Mouse (Mus musculus): ENCODE results near the gene Pfkfb4.

Gene Pfkfb4

GRCm38 (mm10) chr9:108991428-108992084 is at the start of gene Pfkfb4:
Gene Pfkfb4, plus strand, starts transcription at chr9:108991778.
- peak; percentile 96 for DNase-seq (ENCODE audit: extremely low read depth, insufficient read length, low spot score)

DNA sequence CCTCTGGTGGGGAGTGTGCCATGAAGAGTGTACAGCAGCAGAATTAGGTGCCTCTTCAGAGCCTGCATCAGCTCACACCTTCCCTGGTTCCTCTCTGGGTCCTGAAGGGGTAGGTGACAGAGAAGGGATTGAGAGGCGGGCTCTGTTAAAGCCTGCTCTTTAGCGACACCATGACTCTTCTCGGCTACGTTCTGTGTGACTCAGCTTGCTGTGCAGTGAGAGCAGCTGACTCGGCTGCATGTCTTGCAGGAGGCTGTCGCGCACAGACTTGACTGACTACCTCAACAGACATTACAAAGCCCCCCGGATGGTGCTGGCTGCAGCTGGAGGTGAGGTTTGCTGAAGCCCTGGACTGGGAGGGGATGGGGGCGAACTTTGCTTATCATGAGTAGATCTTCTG is 46.5 kb upstream of the Pfkfb4 start:
- DNase-seq (ENCODE audit: extremely low read depth, insufficient read length, low spot score) = no peak

DNA sequence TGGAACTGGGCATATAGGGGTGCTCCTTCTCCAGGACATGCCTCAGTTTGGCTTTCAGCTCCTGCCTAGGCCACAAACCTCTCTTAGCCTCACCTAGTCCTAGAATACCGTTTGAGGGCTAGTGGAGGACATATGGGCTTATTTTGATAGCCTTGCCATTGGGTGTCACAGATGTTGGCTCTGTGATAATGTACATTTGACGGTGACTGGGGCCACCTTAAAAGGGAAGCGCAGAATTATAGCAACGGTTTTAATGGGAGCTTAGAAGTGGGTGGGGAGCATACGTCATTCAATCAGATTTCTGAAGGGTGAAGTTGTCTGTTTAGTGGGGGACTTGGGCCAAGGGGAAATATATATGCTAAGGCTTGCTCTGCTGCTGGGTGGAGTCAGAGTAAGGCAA is 46.0 kb upstream of the Pfkfb4 start:
- DNase-seq (ENCODE audit: extremely low read depth, insufficient read length, low spot score) = no peak

- no peak for DNase-seq (ENCODE audit: extremely low read depth, insufficient read length, low spot score)
Measured at GRCm38 (mm10) chr9:108949231-108949966, 42.2 kb upstream of the Pfkfb4 start.

DNA sequence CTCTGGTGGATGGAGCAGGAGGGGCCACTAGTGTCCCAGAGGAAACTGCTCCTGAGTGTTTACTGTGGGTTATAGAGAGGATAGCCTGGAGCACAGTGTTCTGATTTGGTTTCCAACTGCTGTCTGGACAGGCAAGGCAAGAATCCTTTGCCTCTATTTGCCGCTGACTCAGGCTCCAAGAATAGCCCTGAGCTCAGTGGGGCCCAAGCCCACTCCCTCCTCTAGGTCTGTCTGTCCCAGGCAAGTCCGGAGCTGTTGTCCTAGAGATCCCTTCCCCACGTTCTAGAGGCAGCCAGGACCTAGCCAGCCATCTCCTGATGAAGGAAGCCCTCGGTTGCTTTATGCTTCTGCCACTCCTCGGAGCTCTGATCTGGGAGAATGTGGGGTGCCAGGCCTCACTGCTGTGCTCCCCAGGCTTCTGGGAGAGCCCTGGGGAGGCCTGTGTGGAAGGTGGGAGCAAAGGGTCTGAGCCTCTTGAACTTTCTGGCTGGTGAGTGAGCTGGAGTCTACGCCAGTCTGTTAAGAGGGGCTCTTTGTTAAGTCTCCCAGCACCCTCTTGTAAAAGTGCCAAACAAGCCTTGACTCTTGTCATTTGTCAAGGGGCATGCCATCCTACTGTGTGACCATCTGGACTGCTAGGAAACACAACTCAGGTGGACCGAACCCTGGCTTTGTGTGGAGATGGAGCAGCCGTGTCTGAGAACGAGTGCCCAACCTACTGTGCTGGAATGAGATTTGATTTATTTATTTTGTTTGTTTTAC is 41.4 kb upstream of the Pfkfb4 start:
- no peak for DNase-seq (ENCODE audit: extremely low read depth, insufficient read length, low spot score)

DNA sequence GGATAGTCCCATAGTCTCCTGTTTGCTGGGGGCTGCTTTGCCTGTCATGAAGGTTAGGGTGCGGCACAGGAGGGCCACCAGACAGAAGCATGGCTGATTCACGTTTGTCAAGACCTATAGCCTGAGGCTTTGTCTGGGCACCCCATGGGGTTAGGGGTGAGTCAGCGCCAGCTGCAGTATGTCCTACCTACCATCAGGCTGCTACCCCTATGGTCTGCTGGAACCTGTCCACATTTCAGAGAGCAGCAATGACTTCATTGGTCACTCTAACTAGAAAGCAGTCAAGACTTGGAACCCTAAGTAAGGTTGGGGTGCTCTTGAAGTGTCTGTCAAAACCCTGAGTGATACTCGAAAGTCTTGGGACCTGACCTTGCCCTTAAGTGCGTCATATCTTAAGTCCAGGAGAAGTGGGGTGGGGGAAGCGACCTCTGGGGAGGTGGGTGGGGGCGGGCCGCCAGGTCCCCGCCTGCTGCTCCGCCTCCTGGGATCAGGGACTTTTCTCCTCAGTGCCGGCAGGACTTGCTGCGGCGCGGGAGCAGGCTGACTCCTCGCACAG is 38.4 kb upstream of the Pfkfb4 start, which contains the start of gene Col7a1:
Gene Col7a1, plus strand, starts transcription at position 506 of the 556 bp plus-strand sequence.
- DNase-seq (ENCODE audit: extremely low read depth, insufficient read length, low spot score) = no peak

GRCm38 (mm10) chr9:108955241-108955640 is 36.3 kb upstream of the Pfkfb4 start:
- DNase-seq (ENCODE audit: extremely low read depth, insufficient read length, low spot score) = no peak

DNA sequence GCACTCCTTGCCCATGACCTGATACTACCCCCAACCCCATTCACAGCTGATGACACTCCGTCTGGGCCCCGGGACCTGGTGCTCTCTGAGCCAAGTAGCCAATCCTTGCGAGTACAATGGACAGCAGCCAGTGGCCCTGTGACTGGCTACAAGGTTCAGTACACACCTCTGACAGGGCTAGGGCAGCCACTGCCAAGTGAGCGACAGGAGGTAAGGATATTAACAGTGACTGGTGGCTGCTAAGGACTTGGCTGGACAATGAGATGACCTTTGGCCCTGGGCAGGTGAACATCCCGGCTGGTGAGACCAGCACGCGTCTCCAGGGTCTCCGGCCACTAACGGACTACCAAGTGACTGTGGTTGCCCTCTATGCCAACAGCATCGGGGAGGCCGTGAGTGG is 35.7 kb upstream of the Pfkfb4 start:
- no peak for DNase-seq (ENCODE audit: extremely low read depth, insufficient read length, low spot score)

DNA sequence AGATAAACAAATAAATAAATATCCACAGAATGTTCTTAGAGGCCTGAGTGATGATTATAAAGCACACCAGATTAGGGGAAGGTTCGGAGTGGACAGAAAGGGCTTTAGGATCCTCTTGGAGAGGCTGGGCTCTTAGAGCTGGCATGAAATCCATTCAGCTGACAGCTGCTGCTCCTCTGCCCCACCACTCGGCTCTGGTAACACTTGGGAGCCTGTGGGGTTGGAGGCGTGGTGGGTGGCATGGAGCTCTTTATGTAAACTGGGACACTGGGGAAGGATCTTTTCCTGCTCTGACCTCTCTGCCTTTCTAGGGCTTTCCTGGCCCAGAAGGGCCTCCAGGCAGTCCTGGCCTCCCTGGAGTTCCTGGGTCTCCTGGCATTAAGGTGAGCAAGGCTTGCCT is 28.0 kb upstream of the Pfkfb4 start:
- no peak for DNase-seq (ENCODE audit: extremely low read depth, insufficient read length, low spot score)

- no peak for DNase-seq (ENCODE audit: extremely low read depth, insufficient read length, low spot score)
Measured at GRCm38 (mm10) chr9:108964338-108964737, 27.2 kb upstream of the Pfkfb4 start.

- DNase-seq (ENCODE audit: extremely low read depth, insufficient read length, low spot score) = no peak
Measured at GRCm38 (mm10) chr9:108970623-108971022, 21.0 kb upstream of the Pfkfb4 start.

DNA sequence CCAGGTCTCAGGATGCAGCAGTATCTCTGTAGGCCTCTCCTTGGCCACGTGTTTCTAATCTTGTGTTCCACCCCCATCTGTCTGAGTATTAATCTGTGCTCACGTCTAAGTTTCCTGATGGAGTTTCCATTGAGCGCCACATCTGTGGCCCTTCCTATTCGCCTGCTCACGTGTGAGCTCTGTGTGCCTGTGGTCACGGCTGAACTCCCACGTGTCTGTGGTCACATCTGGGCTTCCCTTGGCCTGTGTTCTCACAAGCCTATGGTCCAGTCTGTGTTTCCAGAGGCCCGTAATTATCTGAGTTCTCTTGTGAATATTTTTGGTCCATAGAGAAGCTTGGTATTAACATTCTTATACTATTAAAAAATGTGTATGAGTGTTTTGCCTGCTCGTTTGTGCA is 15.1 kb upstream of the Pfkfb4 start:
- no peak for DNase-seq (ENCODE audit: extremely low read depth, insufficient read length, low spot score)

- peak; percentile 82 for DNase-seq (ENCODE audit: extremely low read depth, insufficient read length, low spot score)
Measured at GRCm38 (mm10) chr9:108977966-108978365, 13.6 kb upstream of the Pfkfb4 start.

DNA sequence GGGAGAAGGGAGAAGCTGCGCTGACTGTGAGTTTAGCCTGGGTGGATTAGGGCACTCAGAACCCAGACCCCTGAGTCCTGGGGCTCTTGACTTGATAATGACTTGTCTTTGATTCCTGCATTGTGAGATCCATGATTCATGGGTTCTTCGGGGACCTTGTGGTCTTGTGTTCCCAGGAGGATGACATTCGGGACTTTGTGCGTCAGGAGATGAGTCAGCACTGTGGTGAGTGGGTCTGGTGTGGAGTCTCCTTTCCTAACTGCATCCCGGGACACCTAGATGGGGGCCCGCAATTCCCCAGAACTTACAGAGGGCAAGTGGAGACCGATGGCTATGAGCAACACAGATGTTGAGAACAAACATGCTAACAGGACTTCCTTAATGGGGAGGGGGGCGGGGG is 9.1 kb upstream of the Pfkfb4 start:
- peak; percentile 63 for DNase-seq (ENCODE audit: extremely low read depth, insufficient read length, low spot score)

DNA sequence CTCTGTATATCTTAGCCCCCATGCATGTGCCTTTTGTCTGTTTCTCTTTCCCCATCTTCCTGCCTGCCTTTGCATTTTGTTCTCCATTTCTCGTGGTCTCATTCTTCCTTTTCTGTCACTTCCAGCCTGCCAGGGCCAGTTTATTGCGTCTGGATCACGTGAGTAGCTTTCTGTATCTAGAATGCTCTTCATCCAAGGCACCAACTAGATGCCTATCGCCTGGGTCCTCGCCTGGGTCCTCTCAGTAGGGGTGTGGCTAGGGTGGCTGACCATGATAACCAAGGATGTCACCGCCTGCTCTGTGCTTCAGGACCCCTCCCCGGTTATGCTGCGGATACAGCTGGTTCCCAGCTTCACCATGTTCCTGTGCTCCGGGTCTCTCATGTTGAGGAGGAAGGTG is 8.4 kb upstream of the Pfkfb4 start:
- DNase-seq (ENCODE audit: extremely low read depth, insufficient read length, low spot score) = no peak

GRCm38 (mm10) chr9:108985710-108986109 is 5.9 kb upstream of the Pfkfb4 start, which contains the start of gene Ucn2:
Gene Ucn2, plus strand, starts transcription at chr9:108986010.
- DNase-seq (ENCODE audit: extremely low read depth, insufficient read length, low spot score) = no peak

DNA sequence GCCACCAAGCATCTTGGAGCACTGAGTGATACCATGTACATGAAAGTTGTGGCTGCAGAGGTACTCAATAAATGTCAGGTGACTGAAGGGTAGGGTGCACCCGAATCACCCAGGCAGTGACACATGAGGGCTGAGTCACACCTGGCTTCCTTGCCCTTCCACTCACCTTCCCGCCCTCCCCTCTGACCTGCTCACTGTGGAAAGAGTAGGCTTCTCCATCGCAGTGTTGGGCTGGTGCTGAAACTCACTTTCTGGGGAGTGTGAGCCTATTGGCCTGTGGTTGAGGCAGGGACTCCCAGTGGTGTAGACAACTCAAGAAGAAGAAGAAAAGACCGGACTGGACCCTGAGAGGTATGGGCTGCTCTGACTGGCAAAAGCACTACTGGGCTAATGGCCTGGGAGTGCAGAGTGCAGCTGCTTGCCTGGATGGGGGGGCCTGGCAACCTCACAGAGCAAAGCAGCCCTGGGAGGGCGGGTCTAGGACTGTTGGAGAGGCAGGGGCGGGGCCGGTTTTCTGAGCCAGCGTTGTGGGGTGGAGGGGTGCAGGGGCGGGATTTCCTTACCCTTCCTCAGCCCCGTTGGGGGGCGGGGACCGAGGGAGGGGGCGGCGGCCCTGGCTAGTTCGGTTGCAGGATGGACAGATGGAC is 3.8 kb upstream of the Pfkfb4 start:
- DNase-seq (ENCODE audit: extremely low read depth, insufficient read length, low spot score) = no peak

- DNase-seq (ENCODE audit: extremely low read depth, insufficient read length, low spot score) = no peak
Measured at GRCm38 (mm10) chr9:108989802-108990461, 1.6 kb upstream of the Pfkfb4 start.

DNA sequence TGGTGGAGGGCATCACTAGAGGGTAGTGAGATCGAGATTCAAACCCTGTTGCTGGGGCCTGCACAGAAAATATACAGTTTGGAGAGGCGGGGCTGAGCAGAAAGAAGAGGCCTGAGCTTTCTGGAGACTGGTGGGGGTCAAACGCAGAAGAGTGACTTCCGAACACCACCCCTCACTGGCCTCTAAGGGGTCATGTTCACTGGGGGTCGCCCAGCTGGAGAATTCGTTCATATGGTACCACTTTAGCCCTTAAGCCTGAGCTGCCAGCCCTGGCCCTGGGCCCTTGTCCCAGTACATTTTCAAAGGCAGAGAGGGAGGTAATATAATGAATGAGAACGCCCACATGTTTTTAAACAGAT is 1.1 kb upstream of the Pfkfb4 start:
- no peak for DNase-seq (ENCODE audit: extremely low read depth, insufficient read length, low spot score)

- DNase-seq (ENCODE audit: extremely low read depth, insufficient read length, low spot score) = no peak
Measured at GRCm38 (mm10) chr9:108992085-108992469, 499 bp downstream of the Pfkfb4 start.

Data from 3134 (cell line).